In the genomic region with DNA sequence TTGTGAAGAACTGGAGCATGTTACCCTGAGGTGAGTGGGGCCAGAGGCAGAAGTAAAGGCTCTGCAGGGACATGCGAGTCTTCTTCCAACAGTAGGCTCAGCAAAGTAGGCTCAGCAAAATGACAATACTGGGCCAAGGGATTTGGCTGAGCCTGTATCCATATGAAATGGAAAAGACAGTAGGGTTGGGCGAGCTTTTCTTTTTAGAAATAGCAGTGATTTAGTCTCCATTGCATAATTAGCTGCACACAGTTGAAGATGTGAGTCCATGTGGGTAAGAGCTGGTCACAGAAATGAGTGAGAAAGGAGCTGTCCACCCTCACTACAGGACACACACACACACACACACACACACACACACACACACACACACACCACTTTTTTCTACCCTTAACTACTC, we compare ENCODE assay signal across 15 mouse cellular contexts.
"Had no signal": no experiment of that assay in that cellular context is flagged by ENCODE, and none has a peak within 500 bp of the region (broad histone marks: within the 10 kb centered on the region; RNA-seq: fewer than 3 reads in every experiment).

No protein-coding gene starts in this region.

- H3K9ac ChIP-seq: kidney, embryonic 15.5 days; limb, embryonic 12.5 days; limb, embryonic 15.5 days; liver, embryonic 14.5 days; liver, postnatal 0 days; lung, embryonic 14.5 days; midbrain, embryonic 12.5 days; midbrain, embryonic 15.5 days had no signal

- H3K36me3 ChIP-seq: kidney, embryonic 15.5 days; limb, embryonic 15.5 days; midbrain, embryonic 12.5 days; midbrain, embryonic 15.5 days had no signal

- DNase-seq: kidney, postnatal 10 days; layer of hippocampus, adult 9-11 months; liver, postnatal 0 days; lung, embryonic 14.5 days; thymus, adult 18-20 months; thymus, postnatal 36 days had no signal

- ATAC-seq: liver, postnatal 0 days; lung, postnatal 0 days; midbrain, embryonic 15.5 days had no signal

- H3K4me3 ChIP-seq: kidney, embryonic 15.5 days; limb, embryonic 12.5 days; limb, embryonic 15.5 days; midbrain, embryonic 12.5 days; midbrain, embryonic 15.5 days had no signal

- H3K4me1 ChIP-seq: kidney, embryonic 15.5 days had no signal

- H3K27me3 ChIP-seq: kidney, embryonic 15.5 days; limb, embryonic 12.5 days; limb, embryonic 15.5 days; midbrain, embryonic 12.5 days; midbrain, embryonic 15.5 days had no signal

- H3K27ac ChIP-seq: kidney, embryonic 15.5 days; limb, embryonic 12.5 days; limb, embryonic 15.5 days; liver, embryonic 14.5 days; macrophage; midbrain, embryonic 12.5 days; midbrain, embryonic 15.5 days had no signal

- H3K9me3 ChIP-seq: kidney, embryonic 15.5 days; limb, embryonic 12.5 days; limb, embryonic 15.5 days; midbrain, embryonic 12.5 days; midbrain, embryonic 15.5 days had no signal

- H3K4me2 ChIP-seq: kidney, embryonic 15.5 days; limb, embryonic 12.5 days; limb, embryonic 15.5 days; liver, embryonic 11.5 days; lung, embryonic 14.5 days; midbrain, embryonic 12.5 days; midbrain, embryonic 15.5 days had no signal
